Mouse (Mus musculus) small intestine, adult 2 months (tissue): Measurements from ENCODE around the gene Opalin.

Experiments used
- CTCF ChIP-seq: fragments of 200-500 bp; IDR thresholded peaks from 2 replicates; pipeline ENCODE4 v1.5.1; 2012; ENCODE audit warnings: low read depth, mild to moderate bottlenecking, control low read depth, inconsistent platforms, low read length, moderate library complexity, mixed read lengths; ENCODE audit not compliant: insufficient replicate concordance, insufficient read length; ENCODE audit errors: extremely low read depth
- POLR2A ChIP-seq: fragments of 200-500 bp; IDR thresholded peaks from 2 replicates; pipeline ENCODE4 v1.6.1; 2012; ENCODE audit warnings: low read depth, mild to moderate bottlenecking, control low read depth, inconsistent platforms, low read length, moderate library complexity

- no peak for TF ChIP-seq CTCF
- TF ChIP-seq POLR2A, result no peak
Observed at GRCm38 (mm10) chr19:41045091-41045770, 31.7 kb downstream of the Opalin start.
